Mouse (Mus musculus): ENCODE data around the gene Eng. TPM values are rescaled to one million over a fixed set of nuclear protein-coding genes. Genes with fewer than 3 reads are reported as not detected.

Eng gene
- polyA plus RNA-seq, 1 experiment from 2014 or later, result 59.5 TPM

GRCm38 (mm10) chr2:32714117-32714986 is 68.0 kb downstream of the Eng start:
- ATAC-seq (replicated peaks; ENCODE audit: low FRiP score, low TSS enrichment, low read depth), result no peak
- H3K4me1 ChIP-seq (replicated peaks; ENCODE audit: control insufficient read depth, insufficient read depth, low read length), result peaks cover 23% of the 10 kb centered on the region
- 0 out of 2 replicates have a peak overlapping the region, but pooled peaks have one; percentile 92 for H3K4me3 ChIP-seq (ENCODE audit: low read depth, low read length)
- DNase-seq (ENCODE audit: low spot score), result no peak
- H3K27ac ChIP-seq (ENCODE audit: low read depth), result peak overlapping the region; percentile 94; the same call in 1 of the 2 replicates
- peaks cover 18% of the 10 kb centered on the region for H3K36me3 ChIP-seq (ENCODE audit: control insufficient read depth, insufficient read depth, low read length)
- no peak overlapping the region for H3K9ac ChIP-seq (ENCODE audit: low read length)
- H3K9me3 ChIP-seq (ENCODE audit: control insufficient read depth, low read length), result no peaks in the 10 kb centered on the region
- H3K4me2 ChIP-seq (ENCODE audit: low read length), result peak overlapping the region; percentile 53; the same call in 1 of the 2 replicates
- H3K27me3 ChIP-seq (replicated peaks; ENCODE audit: control insufficient read depth, insufficient read depth, low read length), result no peaks in the 10 kb centered on the region
- WGBS, result 47% methylated on average over 11 of the region's 11 CpGs

- Histone ChIP-seq H3K27ac (ENCODE audit: low read depth) (peak overlapping the region; percentile 60; the same call in 1 of the 2 replicates), H3K4me3 (ENCODE audit: low read depth, low read length) (no peak overlapping the region), H3K4me2 (ENCODE audit: low read length) (no peak overlapping the region), H3K9me3 (ENCODE audit: control insufficient read depth, low read length) (no peaks in the 10 kb centered on the region), H3K36me3 (ENCODE audit: control insufficient read depth, insufficient read depth, low read length) (peaks cover 12% of the 10 kb centered on the region), H3K4me1 (replicated peaks; ENCODE audit: control insufficient read depth, insufficient read depth, low read length) (peaks cover 23% of the 10 kb centered on the region), H3K9ac (ENCODE audit: low read length) (no peak overlapping the region), H3K27me3 (replicated peaks; ENCODE audit: control insufficient read depth, insufficient read depth, low read length) (no peaks in the 10 kb centered on the region)
- DNase-seq (ENCODE audit: low spot score) (no peak), ATAC-seq (replicated peaks; ENCODE audit: low FRiP score, low TSS enrichment, low read depth) (no peak)
- 39% methylated on average over 4 of the region's 4 CpGs for WGBS
Observed at GRCm38 (mm10) chr2:32714987-32715425, 68.6 kb downstream of the Eng start.

- WGBS, result 48% methylated on average over 9 of the region's 9 CpGs
- Histone ChIP-seq H3K27ac (ENCODE audit: low read depth) (no peak overlapping the region), H3K4me1 (replicated peaks; ENCODE audit: control insufficient read depth, insufficient read depth, low read length) (peaks cover 31% of the 10 kb centered on the region), H3K9me3 (ENCODE audit: control insufficient read depth, low read length) (no peaks in the 10 kb centered on the region), H3K4me2 (ENCODE audit: low read length) (no peak overlapping the region), H3K27me3 (replicated peaks; ENCODE audit: control insufficient read depth, insufficient read depth, low read length) (no peaks in the 10 kb centered on the region), H3K36me3 (ENCODE audit: control insufficient read depth, insufficient read depth, low read length) (no peaks in the 10 kb centered on the region), H3K4me3 (ENCODE audit: low read depth, low read length) (no peak overlapping the region), H3K9ac (ENCODE audit: low read length) (no peak overlapping the region)
- no peak; the same call in 1 of the 2 replicates for ATAC-seq (replicated peaks; ENCODE audit: low FRiP score, low TSS enrichment, low read depth)
- no peak for DNase-seq (ENCODE audit: low spot score)
Observed at GRCm38 (mm10) chr2:32718761-32719160, 72.4 kb downstream of the Eng start.

- H3K4me2 ChIP-seq (ENCODE audit: low read length), result no peak overlapping the region
- no peak overlapping the region for H3K4me3 ChIP-seq (ENCODE audit: low read depth, low read length)
- H3K9me3 ChIP-seq (ENCODE audit: control insufficient read depth, low read length), result no peaks in the 10 kb centered on the region
- DNase-seq (ENCODE audit: low spot score), result no peak
- H3K27me3 ChIP-seq (replicated peaks; ENCODE audit: control insufficient read depth, insufficient read depth, low read length), result no peaks in the 10 kb centered on the region
- no peak overlapping the region for H3K9ac ChIP-seq (ENCODE audit: low read length)
- 92% methylated on average over 3 of the region's 3 CpGs for WGBS
- H3K36me3 ChIP-seq (ENCODE audit: control insufficient read depth, insufficient read depth, low read length), result no peaks in the 10 kb centered on the region
- H3K27ac ChIP-seq (ENCODE audit: low read depth), result no peak overlapping the region
- no peak for ATAC-seq (replicated peaks; ENCODE audit: low FRiP score, low TSS enrichment, low read depth)
- peaks cover 18% of the 10 kb centered on the region for H3K4me1 ChIP-seq (replicated peaks; ENCODE audit: control insufficient read depth, insufficient read depth, low read length)
Observed at GRCm38 (mm10) chr2:32720053-32720452, 73.7 kb downstream of the Eng start.

- H3K27me3 ChIP-seq (replicated peaks; ENCODE audit: control insufficient read depth, insufficient read depth, low read length), result no peaks in the 10 kb centered on the region
- peak within 1 kb of the TSS; percentile 25 for H3K4me3 ChIP-seq (ENCODE audit: low read depth, low read length)
- peak within 1 kb of the TSS; percentile 43 for H3K4me2 ChIP-seq (ENCODE audit: low read length)
- no peaks in the 10 kb centered on the region for H3K9me3 ChIP-seq (ENCODE audit: control insufficient read depth, low read length)
- H3K36me3 ChIP-seq (ENCODE audit: control insufficient read depth, insufficient read depth, low read length), result no peaks in the 10 kb centered on the region; the same call in 1 of the 2 replicates
- H3K27ac ChIP-seq (ENCODE audit: low read depth), result peak within 1 kb of the TSS; percentile 71
- 24% methylated on average over 8 of the region's 8 CpGs for WGBS
- 0 out of 2 replicates have a peak within 1 kb of the TSS, but pooled peaks have one; percentile 25 for H3K9ac ChIP-seq (ENCODE audit: low read length)
- no peak for DNase-seq (ENCODE audit: low spot score)
- 0 out of 2 replicates have a peak, but pooled peaks have one; percentile 18 for ATAC-seq (replicated peaks; ENCODE audit: low FRiP score, low TSS enrichment, low read depth)
- H3K4me1 ChIP-seq (replicated peaks; ENCODE audit: control insufficient read depth, insufficient read depth, low read length), result peaks cover 17% of the 10 kb centered on the region
Observed at GRCm38 (mm10) chr2:32720681-32721229, 74.4 kb downstream of the Eng start, which contains the start of gene Sh2d3c. Gene Sh2d3c (plus strand): TSS chr2:32721055.

- Histone ChIP-seq H3K27me3 (replicated peaks; ENCODE audit: control insufficient read depth, insufficient read depth, low read length) (no peaks in the 10 kb centered on the region), H3K4me2 (ENCODE audit: low read length) (peak overlapping the region; percentile 43), H3K4me3 (ENCODE audit: low read depth, low read length) (peak overlapping the region; percentile 25; the same call in 1 of the 2 replicates), H3K9me3 (ENCODE audit: control insufficient read depth, low read length) (no peaks in the 10 kb centered on the region), H3K9ac (ENCODE audit: low read length) (no peak overlapping the region), H3K36me3 (ENCODE audit: control insufficient read depth, insufficient read depth, low read length) (no peaks in the 10 kb centered on the region; the same call in 1 of the 2 replicates), H3K27ac (ENCODE audit: low read depth) (no peak overlapping the region), H3K4me1 (replicated peaks; ENCODE audit: control insufficient read depth, insufficient read depth, low read length) (peaks cover 17% of the 10 kb centered on the region)
- ATAC-seq (replicated peaks; ENCODE audit: low FRiP score, low TSS enrichment, low read depth) (no peak), DNase-seq (ENCODE audit: low spot score) (no peak)
- WGBS, result 38% methylated on average over 6 of the region's 6 CpGs
Observed at GRCm38 (mm10) chr2:32722046-32722445, 75.7 kb downstream of the Eng start.

- WGBS, result 55% methylated on average over 3 of the region's 3 CpGs
- no peak overlapping the region for H3K9ac ChIP-seq (ENCODE audit: low read length)
- H3K4me2 ChIP-seq (ENCODE audit: low read length), result peak overlapping the region; percentile 43
- no peak for ATAC-seq (replicated peaks; ENCODE audit: low FRiP score, low TSS enrichment, low read depth)
- H3K4me1 ChIP-seq (replicated peaks; ENCODE audit: control insufficient read depth, insufficient read depth, low read length), result peaks cover 17% of the 10 kb centered on the region
- no peak overlapping the region for H3K4me3 ChIP-seq (ENCODE audit: low read depth, low read length)
- no peak for DNase-seq (ENCODE audit: low spot score)
- no peaks in the 10 kb centered on the region; the same call in 1 of the 2 replicates for H3K36me3 ChIP-seq (ENCODE audit: control insufficient read depth, insufficient read depth, low read length)
- H3K27ac ChIP-seq (ENCODE audit: low read depth), result no peak overlapping the region
- H3K9me3 ChIP-seq (ENCODE audit: control insufficient read depth, low read length), result no peaks in the 10 kb centered on the region
- no peaks in the 10 kb centered on the region for H3K27me3 ChIP-seq (replicated peaks; ENCODE audit: control insufficient read depth, insufficient read depth, low read length)
Observed at GRCm38 (mm10) chr2:32722581-32722980, 76.2 kb downstream of the Eng start.

GRCm38 (mm10) chr2:32724149-32724548 is 77.8 kb downstream of the Eng start:
- no peak for ATAC-seq (replicated peaks; ENCODE audit: low FRiP score, low TSS enrichment, low read depth)
- H3K4me1 ChIP-seq (replicated peaks; ENCODE audit: control insufficient read depth, insufficient read depth, low read length), result peaks cover 17% of the 10 kb centered on the region
- 85% methylated on average over 4 of the region's 4 CpGs for WGBS

More at GRCm38 (mm10) chr2:32724149-32724548, 77.8 kb downstream of the Eng start:
- no peaks in the 10 kb centered on the region for H3K27me3 ChIP-seq (replicated peaks; ENCODE audit: control insufficient read depth, insufficient read depth, low read length)
- no peaks in the 10 kb centered on the region; the same call in 1 of the 2 replicates for H3K36me3 ChIP-seq (ENCODE audit: control insufficient read depth, insufficient read depth, low read length)
- no peak overlapping the region for H3K4me3 ChIP-seq (ENCODE audit: low read depth, low read length)
- H3K4me2 ChIP-seq (ENCODE audit: low read length), result no peak overlapping the region
- no peaks in the 10 kb centered on the region for H3K9me3 ChIP-seq (ENCODE audit: control insufficient read depth, low read length)
- no peak overlapping the region for H3K9ac ChIP-seq (ENCODE audit: low read length)
- H3K27ac ChIP-seq (ENCODE audit: low read depth), result no peak overlapping the region
- DNase-seq (ENCODE audit: low spot score), result no peak

Measured in intestine, embryonic 14.5 days (tissue).